Mouse (Mus musculus) retina, embryonic 14.5 days (tissue): ENCODE results near the gene Sh2d3c.

Experiments
- DNase-seq: peaks from one replicate; pipeline ENCODE4 v3.0.0-alpha.2; 2015; ENCODE audit warnings: low spot score

Sh2d3c gene

DNA sequence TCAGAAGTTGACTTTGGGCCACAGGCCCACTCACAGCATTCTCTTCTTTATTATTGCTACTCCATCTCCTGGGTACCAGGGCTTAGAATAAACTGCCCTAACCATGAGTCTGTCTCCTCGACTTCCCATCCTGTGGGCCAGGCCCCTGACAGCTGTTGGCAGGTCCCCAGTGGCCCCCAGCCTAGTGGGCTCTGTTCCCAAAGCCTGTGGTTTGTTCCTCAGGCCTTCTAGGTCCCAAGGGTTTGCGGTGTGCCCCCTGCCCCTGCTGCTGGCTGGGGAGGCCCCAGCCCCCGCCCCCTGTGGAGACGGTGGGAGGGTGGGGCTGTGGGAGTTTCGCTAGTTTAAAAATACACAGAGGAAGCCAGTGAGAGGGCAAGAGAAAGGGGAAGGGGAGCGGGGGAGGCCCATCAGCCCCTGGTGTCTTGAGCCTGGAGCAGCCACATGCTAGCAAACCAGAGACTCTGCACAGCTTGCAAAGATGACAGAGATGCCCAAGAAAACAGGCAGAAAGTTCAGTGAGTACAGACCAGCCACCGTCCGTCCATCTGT lies at the start of gene Sh2d3c:
Sh2d3c (plus strand) TSS at position 375 of the 549 bp plus-strand sequence.
- no peak for DNase-seq

DNA sequence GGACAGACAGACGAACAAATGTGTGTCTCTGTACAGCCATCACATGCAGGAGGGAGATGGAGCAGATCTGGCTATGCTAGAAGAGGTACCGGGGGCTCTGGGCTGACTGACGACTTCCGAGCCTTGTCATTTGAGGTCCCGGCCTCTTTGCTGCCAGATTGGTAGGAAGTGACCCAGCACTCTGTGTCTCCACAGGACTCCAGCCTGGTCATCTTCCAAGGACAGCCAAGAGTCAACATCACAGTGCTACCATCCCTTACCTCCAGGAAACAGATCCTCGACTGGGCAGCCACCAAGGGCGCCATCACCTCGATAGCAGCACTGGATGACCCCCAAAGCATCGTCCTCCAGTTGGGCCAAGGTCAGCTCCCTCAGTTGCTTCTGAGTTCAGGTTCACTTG lies 49.7 kb upstream of the Sh2d3c start:
- no peak for DNase-seq

DNA sequence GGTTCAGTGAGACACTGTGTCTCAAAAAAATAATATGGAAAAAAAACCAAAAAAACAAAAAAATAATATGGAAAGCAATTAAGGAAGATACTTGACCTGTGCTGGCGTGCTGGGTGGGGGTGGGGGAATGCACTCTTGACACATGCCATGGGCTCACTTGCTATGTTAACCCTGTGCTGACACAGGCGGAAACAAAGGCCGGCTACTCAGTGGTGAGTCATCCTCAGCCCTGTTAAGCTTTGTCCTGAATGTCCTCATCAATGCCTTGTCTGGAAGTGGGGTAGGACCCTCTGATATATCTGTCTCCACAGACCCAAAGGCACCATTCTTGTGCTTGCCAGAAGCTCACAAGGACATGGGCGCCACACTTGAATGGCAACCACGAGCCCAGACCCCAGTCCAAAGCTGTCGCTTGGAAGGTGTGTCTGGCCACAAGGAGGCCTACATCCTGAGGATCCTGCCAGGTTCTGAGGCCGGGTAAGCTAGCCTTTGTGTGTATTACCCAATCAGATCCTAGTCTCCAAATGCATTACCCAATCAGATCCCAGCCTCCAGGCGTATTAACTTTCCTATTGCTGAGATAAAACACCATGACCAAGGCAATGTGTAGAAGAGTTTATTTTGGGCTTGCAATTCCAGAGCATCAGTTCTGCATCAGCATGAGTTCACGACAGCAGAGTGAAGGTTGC lies 48.8 kb upstream of the Sh2d3c start:
- no peak for DNase-seq

DNA sequence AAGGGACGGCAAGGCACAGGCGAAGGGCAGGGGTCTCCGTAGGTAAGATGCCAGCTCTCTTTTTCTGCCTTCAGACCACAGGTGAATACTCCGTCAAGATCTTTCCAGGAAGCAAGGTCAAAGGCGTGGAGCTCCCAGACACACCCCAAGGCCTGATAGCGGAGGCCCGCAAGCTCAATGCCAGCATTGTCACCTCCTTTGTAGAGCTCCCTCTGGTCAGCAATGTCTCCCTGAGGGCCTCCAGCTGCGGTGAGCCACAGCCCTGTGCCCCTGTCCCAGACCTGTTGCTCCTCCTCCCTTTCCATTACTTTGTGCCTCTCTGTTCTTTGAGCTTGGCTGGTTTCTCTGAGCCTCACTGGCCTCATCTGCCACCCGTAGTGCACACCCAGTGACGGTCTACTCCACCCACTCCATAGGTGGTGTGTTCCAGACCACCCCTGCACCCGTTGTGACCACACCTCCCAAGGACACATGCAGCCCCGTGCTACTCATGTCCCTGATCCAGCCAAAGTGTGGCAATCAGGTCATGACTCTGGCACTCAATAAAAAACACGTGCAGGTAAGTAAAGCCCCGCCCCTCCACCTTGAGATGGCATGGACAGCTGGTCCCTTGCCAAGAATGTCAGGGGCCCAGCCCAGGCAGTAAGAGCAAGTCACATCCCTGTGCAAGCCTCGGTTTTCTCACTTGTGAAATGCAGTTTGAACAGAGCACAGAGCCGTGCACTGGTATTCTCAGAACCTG lies 47.5 kb upstream of the Sh2d3c start:
- no peak for DNase-seq

DNA sequence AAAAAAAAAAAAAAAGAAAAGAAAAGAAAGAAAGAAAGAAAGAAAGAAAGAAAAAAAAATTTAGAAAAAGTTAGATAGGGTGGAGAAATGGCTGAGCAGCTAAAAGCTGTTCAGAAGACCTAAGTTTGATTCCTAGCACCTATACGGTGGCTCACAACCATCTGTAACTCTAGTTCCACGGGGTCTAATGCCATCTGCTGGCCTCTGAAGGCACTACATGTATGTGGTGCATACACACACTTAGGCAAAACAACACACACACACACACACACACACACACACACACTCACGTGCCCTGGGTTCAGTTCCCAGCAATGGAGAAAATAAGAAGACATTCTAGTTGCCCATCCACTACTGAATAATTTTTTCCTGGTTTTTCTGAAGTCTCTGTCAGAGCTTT lies 44.0 kb upstream of the Sh2d3c start:
- no peak for DNase-seq

DNA sequence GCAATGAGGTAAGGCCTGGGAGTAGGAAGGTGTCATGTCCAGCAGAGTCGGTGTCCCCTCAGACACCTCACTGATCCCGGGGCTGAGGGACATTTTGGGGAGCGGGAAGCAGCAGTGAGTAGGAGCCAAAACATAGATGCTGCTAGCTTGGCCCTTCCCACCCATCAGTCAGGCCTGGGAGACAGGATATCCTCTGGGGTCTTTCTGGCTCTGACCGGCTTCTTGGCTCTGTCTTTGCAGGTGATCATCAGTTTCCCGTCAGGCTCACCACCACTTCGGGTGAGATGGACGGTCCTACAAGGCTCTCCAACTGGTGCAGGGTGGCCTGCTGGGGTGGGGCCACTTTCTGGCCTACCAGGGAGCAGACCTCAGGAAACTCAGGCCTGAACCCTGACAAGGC lies 43.2 kb upstream of the Sh2d3c start:
- DNase-seq = no peak

DNA sequence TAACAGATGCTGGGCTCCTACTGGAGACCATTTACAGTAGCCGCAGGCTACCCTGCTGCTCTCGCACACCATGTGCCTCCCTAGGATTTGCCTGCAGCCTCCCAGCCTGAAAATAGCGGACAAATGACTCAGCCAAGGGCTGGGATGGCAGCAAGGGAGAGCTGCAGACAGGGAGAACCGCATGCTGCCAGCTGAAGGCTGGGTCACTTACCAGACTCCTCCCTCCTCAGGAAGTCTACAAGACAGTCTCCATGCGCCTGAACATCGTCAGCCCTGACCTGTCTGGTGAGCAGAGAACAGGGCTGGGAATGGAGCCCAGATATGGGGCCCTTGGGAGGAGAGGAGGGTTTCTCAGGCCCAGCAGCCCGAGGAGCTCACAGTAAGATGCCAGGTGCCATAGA lies 40.8 kb upstream of the Sh2d3c start:
- no peak for DNase-seq

DNA sequence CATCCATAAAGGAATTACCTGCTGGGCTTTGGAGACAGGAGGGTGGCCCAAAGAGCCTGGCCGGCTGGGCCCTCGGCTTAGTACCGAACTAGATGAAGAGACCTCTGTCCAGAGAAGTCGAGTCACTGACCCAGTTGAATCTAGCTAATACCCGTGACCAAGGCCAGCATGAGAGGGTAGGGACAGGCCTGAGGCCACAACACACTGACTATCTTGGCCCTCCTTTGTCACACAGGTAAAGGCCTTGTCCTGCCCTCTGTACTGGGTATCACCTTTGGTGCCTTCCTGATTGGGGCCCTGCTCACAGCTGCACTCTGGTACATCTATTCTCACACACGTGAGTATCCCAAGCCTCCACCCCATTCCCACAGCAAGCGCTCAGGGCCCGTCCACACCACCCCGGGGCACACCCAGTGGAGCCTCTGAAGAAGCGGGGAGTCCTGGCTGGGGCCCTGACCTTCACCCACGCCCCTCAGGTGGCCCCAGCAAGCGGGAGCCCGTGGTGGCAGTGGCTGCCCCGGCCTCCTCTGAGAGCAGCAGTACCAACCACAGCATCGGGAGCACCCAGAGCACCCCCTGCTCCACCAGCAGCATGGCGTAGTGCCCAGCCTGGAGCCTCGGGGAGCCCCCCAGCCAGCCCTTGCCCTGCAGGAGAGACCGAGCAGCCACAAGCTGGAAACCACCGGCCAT lies 39.7 kb upstream of the Sh2d3c start:
- no peak for DNase-seq

DNA sequence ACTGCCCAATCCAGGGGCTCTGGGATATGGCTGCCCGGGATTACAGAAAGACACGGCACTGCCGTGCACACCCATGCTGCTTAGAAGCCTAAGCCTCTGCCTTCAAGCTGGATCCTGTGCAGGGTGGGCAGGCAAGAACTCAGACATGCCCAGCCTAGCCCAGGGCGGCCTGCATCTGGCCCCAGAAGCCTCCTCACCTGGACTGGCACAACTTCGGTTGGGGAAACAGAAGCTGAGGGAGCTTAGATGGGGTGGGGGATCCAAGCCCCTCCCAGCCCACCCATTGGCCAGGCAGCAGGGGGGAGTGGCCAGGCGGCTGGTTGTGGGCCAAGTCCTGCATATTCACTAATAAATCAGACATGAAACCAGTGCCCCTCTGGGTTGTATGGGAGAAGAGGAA lies 39.1 kb upstream of the Sh2d3c start:
- no peak for DNase-seq

DNA sequence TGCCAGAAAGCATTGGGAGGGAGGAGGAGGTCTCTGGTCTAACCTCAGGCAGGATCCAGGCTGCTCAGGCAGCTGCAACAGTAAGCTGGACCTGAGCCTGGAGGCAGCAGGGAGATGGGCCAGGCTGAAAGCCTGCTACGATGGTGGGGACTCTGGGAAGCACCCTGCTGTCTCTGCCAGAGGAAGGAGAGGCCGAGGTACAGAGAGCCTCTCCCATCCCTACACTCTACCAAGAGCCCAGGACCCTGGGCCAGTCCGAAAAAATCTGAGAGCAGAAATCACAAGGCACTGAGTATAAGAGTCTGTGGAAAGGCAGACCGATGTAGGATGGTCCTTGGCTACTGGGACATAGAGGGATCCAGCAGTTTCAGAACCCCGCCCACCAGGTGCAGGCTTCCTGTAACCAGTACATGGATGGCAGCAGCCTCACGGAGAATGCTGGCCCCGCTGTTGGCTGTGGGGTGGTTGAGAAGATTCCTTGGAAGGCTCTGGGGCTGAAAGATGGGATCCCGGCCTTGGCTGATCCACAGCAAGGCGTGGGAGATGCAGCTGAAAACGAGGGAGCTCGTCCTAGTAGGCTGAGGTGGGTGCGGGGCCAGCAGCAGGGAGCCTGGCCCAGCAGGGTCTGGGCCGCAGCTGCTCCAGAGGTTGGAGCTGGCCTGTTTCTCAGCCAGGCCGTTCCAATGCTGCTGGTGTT lies 38.0 kb upstream of the Sh2d3c start:
- no peak for DNase-seq

DNA sequence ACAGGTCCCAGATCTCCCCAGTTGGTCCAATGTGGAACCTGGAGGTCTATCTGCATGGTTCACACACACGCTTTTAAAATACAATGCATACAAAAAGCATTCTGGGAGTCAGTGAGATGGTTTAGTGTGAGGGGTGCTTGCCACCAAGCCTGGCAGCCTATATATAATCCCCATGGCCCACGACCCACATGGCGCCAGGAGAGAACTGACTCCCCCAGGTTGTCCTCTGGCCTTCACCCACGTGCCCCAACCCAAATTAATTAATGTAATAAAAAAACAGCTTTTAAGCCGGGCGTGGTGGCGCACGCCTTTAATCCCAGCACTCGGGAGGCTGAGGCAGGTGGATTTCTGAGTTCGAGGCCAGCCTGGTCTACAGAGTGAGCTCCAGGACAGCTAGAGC lies 37.2 kb upstream of the Sh2d3c start:
- no peak for DNase-seq

DNA sequence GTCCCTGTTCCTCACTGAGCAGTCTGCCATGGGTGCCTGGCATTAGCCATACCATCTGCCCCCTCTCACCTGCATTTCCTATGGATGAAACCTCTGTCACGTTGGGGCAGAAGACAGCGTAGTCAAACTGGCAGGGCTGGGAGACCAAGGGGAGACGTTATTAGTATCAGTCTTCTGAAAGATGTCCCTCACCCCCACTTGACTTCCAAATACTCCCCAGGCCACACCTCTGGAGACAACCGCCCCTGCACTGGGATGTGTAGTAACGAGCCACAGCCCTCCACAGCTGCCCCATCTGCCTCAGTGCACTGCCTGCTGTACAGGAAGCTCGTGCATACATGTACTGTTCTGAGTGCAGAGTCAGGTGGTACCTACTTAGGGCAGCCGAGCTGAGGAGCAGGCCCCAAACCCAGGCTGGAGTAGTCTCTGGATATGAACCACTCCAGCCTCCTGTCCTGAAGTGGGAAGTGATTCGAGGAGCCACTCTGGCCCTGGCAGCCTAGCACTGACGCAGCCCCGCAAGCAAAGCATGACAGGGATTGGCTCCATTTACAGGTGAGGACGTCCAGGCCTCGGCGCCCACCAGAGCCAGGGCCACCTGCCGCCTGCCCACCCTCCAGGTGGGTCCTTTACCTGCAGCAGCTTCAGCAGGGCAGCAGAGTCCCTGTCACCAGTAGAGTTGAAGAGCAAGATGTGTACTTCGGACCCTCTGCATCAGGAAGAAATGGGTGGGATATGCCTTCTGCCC lies 36.0 kb upstream of the Sh2d3c start:
- DNase-seq = no peak

DNA sequence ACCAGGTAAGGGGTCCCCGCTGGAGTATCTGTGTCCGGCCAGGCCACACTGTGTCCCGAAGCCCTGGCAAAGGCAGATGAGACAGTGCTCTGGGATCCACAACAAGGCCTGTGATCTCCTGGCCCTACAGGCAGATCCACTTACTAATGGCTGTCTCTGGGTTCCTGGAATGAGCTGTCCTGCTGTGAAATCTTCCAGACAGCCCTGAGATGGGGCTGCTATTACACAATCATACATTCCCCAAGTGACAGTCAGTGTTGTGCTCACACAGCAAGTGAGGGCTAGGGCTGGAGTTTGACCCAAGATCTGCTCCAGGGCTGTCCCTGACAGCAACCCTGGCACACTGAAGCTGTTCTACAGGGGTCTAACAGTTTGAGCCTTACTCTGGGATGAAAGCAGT lies 35.0 kb upstream of the Sh2d3c start:
- no peak for DNase-seq

DNA sequence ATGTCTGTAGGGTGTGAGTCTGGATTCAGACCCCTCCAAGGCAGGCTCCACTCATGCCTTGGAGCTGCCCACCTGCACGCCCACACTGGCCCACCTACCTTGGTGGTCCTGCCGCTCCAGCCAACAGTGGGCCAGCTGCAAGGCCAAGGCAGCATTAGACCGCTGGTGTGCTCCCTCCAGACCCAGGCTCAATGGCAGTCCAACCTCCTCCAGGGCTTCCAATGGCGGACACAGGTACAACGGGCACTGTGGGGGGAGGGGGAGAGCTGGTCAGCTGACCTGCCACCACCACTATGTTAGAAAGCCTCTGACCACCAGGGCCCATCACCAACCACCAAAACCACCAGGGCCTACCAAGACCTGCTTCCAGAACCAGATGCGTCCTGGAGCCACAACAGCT lies 34.2 kb upstream of the Sh2d3c start:
- no peak for DNase-seq

DNA sequence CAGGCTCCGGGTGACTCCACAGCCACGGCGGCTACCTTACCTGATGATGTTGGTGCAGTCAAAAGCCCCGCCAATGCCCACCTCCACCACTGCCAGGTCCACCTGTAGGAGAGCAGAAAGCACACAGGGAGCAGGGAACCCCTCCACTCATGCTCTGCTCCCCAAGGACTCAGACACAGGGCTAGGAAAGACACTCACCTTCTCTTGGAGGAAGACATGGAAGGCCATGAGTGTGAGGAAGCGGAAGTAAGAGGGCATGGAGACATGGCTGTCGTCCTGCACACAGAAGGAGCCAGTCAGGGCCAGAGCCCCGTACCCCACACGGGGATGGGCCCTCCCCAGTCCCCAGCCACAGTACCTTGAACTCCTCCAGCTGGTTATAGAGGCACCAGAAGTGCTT lies 33.3 kb upstream of the Sh2d3c start:
- DNase-seq = no peak

DNA sequence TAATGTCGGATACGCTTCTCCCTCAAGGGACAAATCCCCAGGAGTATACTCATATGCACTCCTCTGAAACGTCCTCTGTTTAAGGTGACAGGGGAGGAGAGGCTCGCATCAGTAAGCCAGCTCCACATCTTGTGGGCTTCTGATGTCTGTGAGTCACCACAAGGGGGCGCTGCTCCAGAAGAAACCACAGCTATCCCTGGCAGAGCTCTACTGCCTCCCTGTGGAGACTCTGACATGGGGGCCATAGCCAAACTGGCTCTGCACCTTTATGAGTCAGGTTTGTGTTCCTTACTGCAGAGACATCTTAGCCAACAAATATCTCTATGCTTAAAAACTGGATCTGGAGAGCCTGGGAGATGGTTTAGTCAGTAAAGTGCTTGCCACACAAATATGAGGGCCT lies 31.4 kb upstream of the Sh2d3c start:
- DNase-seq = peak; percentile 96

DNA sequence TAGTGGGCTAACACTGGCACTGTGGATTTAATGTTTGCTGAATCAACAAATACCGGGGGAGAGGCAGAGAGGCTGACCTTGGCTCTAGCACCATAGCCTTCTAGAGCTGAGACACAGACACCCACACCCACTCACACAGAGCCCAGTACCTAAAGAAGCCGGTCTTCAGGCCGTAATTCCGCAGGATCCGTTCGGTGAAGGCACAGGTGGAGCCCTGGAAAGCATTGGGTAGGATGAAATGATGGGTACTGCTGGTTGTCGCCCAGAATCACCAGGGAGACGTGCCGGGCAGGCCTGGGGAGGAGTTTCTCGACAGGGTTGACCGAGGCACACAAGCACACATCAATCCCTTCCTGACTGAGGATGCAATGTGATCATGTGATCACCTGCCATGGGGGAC lies 29.8 kb upstream of the Sh2d3c start:
- DNase-seq = no peak

DNA sequence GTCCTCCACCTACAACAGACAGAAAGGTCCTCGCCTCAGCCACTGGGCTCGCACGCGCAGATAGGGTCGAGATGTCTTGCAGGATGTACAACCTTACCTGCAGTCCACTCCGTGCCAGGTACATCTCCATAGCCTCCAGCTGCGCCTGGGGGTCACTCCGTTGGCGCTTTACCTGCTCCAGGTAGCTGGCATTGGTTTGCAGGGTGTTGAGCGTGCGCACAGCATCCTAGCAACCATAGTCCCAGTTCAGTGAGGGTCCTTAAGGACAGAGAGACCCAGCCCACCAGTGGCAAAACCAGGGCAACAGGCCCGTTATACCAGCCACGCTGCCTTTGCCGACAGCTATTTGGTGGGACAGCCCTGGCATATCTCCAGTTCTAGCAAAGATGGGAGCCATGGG lies 28.4 kb upstream of the Sh2d3c start:
- DNase-seq = no peak

DNA sequence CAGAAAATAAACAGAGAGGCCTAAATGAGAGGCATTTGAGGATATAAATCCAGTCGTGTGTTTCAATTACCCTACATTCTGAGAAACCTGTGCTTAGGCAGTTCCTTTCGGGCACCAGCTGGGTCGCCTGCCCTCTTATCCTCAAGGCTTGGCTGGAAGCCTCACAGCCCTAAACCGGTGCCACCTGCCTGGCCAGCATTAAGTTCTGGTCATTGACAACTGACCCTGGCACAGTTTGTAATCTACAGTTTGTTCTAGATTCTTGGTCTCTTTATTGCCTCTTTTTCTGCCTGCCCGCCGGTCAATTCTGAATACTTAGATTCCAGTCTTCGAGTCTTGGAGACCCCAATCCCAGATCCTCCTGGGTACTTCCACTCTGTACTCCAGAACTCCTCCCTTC lies 27.6 kb upstream of the Sh2d3c start:
- peak; percentile 20 for DNase-seq

DNA sequence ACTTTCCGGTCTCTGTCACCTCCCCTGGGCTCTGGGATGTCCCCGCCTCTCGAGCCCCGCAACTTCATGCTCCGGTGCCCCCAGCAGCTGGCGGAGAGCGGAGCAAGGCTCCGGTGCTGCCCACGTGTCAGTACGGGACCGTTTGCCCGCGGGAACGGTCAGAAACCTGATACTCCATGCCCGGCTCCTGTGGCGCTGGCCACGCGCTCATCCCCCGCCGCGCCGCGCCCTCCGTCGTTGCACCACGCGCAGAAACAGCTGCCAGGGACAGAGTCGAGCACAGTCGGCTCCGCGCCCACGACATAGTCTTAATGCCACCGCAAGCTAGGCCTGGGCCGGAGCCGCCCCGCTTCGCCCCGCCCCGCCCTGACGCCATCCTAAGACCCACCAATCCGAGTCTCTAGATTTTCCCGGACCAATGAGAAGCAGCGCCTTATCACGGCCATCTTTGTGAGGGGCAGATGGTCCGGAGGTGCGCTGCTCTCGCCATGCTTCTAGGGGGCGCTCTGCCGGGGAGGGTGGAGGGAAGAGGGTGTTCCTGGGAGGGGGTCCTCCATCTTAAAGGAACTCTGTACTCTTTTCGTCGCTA lies 26.9 kb upstream of the Sh2d3c start:
- DNase-seq = peak; percentile 99

DNA sequence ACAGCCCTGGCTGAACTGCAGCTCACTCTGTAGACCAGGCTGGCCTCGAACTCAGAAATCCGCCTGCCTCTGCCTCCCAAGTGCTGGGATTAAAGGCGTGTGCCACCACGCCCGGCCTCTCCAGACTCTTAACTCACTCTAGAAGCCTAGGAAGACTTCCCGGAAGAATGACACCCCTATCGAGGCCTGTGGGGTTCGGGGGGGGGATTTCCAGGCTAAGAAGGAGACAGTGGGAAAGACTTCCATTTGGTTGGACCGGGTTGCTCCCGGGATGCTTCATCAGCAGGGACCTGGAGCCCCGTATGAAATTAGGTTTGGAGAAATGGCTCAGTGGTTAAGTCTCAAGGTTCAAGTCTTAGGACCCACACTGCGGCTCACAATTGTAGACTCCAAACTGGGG lies 26.2 kb upstream of the Sh2d3c start:
- DNase-seq = no peak
